Mouse (Mus musculus): Measurements from ENCODE around the gene Oscp1. TPM values are rescaled to one million over a fixed set of nuclear protein-coding genes. Genes with fewer than 3 reads are reported as not detected.

Oscp1 gene
- total RNA-seq, 4 experiments from 2014 or later: 7.5 to 20.9 (median 14.9) TPM

- peak; percentile 83 for DNase-seq
Observed at GRCm38 (mm10) chr4:126110374-126111152, 52.2 kb downstream of the Oscp1 start.

GRCm38 (mm10) chr4:126111153-126111549 is 52.8 kb downstream of the Oscp1 start:
- DNase-seq: no peak

DNA sequence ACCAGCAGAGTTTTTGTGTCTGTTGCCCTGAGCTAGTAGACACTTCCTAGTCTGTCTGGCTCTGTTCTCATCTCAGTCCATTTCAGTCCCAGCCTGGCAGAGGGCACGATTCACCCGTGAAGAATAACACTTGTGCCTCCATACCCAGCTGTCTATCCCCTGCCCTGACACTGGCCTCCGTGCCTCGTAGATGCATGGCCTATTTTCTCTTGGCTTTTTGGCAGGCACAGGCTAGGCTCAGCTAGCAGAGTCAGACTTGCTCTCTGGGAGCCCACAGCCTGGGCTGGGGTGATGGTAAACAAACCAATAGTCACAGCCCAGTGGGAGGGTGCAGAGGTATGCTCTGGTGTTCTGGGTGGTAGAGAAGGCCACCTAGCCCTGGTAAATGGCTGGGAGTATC is 54.9 kb downstream of the Oscp1 start:
- DNase-seq: no peak

- DNase-seq: no peak
Observed at GRCm38 (mm10) chr4:126113943-126114342, 55.6 kb downstream of the Oscp1 start.

- DNase-seq: no peak
Observed at GRCm38 (mm10) chr4:126115411-126115810, 57.0 kb downstream of the Oscp1 start.

GRCm38 (mm10) chr4:126115871-126116521 is 57.6 kb downstream of the Oscp1 start:
- no peak for DNase-seq

DNA sequence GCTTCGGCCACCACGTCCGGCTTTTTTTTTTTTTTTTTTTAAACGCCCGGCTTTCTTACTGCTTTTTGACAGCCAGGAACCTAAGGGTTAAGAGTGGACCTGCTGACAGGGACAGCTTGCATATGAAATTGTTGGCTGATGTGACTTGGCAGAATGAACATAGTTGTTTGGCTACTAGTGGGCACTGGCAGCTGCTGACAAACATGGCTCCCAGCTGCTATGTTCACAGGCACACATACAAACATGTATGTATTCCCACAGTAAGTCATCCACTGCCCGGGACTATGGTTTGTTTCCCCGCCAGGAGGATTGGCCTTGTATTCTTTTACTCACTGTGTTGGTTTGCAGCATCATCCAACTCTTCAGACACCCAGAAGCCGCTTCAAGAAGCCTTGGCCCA is 58.8 kb downstream of the Oscp1 start:
- DNase-seq: no peak

DNA sequence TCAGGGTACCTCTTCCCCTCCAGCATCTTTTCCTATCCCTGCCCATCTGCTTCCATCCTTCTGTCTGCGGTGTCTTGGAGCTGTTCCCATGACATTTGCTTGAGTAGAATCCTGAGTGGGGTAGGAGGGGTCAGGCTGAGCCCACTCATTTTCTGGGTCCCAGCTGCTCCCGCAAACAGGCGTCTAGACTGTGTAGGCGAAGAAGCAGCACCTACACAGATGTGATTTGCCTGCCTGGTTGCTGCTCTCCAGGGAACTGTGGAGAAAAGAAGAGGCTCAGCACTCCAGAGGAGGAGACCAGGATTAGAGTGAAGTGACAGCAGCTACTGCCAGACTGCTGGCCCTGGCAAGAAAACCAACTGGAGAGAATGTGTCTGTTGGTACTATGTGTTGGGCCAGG is 60.3 kb downstream of the Oscp1 start:
- DNase-seq: no peak

- no peak for DNase-seq
Observed at GRCm38 (mm10) chr4:126119051-126119450, 60.7 kb downstream of the Oscp1 start.

DNA sequence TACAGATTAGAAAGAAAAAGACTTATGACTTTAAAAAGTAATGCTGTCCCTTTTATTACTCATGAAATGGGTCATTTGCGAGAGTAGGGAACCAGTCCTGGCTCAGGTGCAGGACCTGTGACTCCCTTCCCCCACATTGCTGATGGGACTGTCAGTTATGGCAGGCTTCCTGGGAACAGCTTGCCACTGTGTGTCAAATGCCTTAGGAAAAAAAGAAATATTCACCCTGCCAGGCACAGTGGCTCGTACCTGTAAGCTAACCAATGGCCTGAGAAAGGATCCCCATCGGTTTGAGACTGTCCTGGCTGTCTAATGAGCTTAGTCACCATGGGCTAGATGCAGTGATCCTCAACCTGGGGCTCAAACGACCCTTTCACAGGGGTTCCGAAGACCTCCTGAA is 61.7 kb downstream of the Oscp1 start:
- no peak for DNase-seq

- DNase-seq: no peak
Observed at GRCm38 (mm10) chr4:126120506-126120905, 62.1 kb downstream of the Oscp1 start.

DNA sequence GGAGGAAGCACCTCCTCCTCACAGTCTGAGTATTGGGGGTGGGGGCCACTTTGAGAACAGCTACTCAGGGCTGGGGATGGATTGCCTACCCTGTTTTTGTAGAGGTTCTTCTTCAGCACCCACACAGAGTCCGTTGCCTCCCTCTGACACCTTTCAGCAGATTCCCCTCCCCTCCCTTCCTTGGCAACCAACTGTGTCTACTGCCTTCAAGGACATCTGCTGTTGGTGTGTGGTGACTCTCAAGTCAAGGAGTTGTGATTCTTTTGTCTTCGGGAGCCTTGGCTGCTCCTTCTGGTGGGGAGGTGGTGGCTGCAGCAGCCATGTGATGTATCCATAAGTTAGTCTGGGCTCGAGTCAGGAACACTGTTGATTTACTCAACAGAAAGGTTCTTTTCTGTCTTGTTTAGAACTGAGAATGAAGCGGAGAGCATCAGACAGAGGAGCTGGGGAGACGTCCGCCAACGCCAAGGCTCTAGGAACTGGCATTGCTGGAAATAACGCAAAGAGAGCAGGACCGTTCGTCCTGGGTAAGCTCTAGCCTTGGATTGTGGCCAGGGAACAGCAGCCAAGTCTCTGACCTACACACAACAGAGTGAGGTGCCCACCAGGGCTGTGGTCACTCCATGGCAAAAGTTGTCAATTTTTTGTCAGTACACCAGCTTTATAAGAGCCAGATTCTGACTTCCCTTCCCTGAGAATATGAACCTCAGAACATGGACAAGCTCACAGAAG is 65.1 kb downstream of the Oscp1 start:
- DNase-seq: no peak

- no peak for DNase-seq
Observed at GRCm38 (mm10) chr4:126130502-126130901, 72.1 kb downstream of the Oscp1 start.

DNA sequence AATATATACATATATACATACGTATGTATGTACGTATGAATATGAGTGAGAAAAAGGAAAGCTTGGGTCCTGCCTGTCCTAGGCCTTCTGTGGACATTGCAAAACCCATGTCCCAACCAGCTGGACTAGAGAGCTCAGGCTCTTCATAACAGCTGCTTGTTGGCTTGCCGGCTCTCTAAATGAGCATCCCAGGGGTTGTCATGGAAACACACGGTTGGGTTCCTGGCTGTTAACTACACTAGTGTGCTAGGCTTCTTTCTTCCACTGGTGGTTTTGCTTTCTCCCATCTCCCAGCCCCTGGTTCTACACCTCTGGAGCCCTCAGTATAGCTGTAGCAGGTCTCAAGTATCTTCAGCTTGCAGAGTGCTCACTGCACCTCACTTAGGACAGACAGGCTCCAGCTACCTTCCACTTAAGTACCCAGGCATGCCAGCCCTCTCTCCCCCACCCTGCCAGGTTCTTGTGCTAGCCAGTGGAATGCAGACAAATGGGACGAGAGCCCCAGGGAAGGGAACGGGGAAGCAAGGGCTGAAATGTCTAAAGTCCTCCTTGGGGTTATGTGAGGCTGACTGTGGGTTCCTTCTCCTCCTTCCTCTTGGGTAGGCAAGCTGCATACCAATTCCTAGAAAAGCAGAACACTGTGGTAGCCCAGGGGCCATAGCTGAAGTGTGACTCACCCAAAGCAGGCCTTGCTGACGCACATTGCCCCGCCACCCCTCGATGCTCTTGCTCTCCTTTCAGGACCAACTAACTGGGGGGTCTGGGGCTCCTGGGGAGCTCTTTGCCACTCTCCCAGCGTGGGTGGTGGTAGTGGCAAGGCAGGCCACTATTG is 73.1 kb downstream of the Oscp1 start:
- DNase-seq: peak; percentile 75

GRCm38 (mm10) chr4:126132636-126133264 is 74.4 kb downstream of the Oscp1 start:
- no peak for DNase-seq

GRCm38 (mm10) chr4:126134236-126134635 is 75.9 kb downstream of the Oscp1 start:
- DNase-seq: no peak

GRCm38 (mm10) chr4:126134639-126135038 is 76.3 kb downstream of the Oscp1 start:
- DNase-seq: no peak

GRCm38 (mm10) chr4:126137773-126138172 is 79.4 kb downstream of the Oscp1 start:
- DNase-seq: no peak

DNA sequence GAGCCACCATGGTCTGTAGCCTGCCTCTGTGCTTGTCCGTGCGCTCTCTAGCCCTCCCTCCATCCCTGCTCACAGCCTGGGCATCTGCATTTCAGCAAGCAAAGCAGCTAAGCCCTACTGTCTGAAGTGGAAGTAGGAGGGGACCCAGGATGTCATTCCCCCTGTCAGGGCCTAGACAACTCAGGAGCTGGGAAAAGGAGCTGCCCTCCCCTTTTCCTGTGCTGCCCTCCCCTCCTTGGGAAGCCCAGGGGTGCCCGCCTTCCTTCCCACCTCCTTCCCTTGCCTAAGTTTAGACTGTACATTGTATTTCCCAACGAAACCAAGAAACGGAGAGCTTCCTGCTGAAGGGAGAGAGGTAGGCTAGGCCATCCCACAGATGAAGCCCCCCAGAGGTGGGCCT is 82.7 kb downstream of the Oscp1 start:
- DNase-seq: no peak

Measured in adrenal gland, adult 8-10 months (tissue).